Mouse (Mus musculus) megakaryocyte, embryonic 14.5 days (primary cell): ENCODE results near the gene Rhbdl3.

Experiments used
- FLI1 ChIP-seq: IDR thresholded peaks from 2 replicates; pipeline ENCODE4 v1.6.1; 2012; ENCODE audit warnings: low read length, inconsistent platforms, mixed read lengths
- GATA1 ChIP-seq: IDR thresholded peaks from 3 replicates; pipeline ENCODE4 v1.6.1; 2012; ENCODE audit warnings: mixed read lengths, low read length, inconsistent platforms, borderline replicate concordance

DNA sequence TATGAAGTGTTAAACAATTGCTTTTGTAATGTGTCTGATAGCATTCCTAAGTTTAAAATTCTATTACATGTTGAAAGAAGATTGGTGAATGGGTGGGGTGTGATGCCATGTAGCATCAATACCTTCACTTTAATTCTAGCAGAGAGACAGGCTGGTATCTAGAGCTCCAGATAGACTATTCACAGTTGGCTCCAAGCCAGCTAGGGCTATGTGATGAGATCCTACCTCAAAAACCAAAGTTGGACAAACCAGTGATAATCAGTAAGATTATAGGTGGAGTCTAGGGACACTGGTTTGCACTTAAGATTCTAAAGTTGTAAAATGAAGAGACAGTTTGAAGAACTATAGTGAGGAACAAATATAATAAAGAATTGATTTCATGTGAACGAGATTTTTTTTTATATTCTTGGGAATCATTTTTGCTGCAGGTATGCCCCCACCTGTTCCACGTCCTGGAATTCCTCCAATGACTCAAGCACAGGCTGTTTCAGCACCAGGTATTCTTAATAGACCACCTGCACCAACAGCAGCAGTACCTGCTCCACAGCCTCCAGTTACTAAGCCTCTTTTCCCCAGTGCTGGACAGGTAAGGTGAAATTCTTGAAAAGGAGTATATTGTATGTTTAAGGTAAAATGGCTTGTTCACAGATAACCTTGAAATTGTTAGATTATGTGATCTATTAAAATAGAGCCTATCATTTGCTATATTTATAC is 90.9 kb downstream of the Rhbdl3 start:
- TF ChIP-seq GATA1, result no peak
- TF ChIP-seq FLI1, result no peak
